Mouse (Mus musculus): ENCODE measurements at regions not wholly inside any gene's neighbourhood (a gene's known extent, or its start where the extent isn't known, plus 50 kb on each side); places are given as distances from the start of the nearest gene placed in this dataset.
A peak's percentile ranks its signal among the peaks of the same experiment; 100 is the strongest.

DNA sequence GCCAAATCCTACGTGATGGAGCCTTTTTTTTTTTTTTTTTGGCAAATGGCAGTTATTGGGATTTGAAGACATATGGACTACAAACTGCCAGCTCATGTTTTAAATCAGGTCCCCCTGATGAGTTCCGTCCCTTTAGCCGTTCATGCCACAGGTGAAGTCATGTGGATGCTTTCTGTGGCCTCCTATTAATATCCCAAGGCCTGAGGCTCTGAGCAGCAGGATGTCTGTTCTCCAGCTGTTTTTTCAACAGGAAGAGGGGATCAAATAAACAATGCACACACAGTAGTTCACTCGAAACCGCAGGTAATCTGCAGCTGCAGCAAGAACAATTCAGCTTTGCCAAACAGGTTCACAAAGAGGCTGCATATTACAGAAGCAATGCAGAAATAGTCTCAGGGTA lies 112.1 kb downstream of the Dusp6 start:
- no peak for DNase-seq

- no peak for DNase-seq
Observed at GRCm38 (mm10) chr10:99376430-99376829, 113.4 kb downstream of the Dusp6 start.

DNA sequence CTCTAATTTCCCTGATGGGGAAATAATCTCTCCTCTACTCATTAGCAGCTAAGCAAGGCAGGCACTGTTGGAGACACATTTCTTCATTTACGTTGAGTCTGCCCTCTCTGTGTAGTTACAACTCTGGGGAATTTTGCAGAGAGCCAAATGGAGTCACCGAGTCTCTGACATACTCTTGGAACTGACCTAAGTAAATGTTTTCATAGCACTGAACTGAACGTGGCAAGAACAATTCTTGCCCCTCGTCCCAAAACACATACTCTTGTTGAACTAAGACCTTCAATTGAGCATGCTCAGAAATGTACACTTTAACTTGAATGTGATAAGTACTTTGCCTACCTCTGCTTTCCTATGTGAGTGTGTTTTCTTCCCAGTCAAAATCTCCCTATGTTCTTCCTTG lies 114.5 kb downstream of the Dusp6 start:
- no peak for DNase-seq

DNA sequence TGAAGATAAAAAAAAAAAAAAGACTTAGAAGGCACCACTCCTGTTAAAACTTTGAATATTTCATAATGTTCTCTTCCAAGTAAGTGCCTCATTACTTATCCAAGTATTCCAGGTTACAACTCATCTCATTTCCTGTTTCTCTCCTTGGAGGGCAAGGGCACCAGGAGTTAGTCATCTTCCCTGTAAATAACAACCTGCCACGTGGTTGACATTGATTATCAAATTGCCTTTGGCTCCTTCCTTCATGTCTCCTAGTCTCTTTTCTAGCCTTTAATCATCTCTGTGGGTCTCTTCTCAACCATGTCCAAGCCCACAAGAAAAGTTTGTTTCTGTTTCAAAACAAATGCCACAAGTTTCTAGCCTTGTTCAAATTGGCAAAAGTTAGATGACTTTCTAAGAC lies 116.1 kb downstream of the Dusp6 start:
- DNase-seq = no peak

GRCm38 (mm10) chr10:99380170-99380569 lies 117.1 kb downstream of the Dusp6 start:
- no peak for DNase-seq

GRCm38 (mm10) chr10:99383028-99383427 lies 120.0 kb downstream of the Dusp6 start:
- DNase-seq = no peak

- DNase-seq = no peak
Observed at GRCm38 (mm10) chr10:99384366-99384765, 121.3 kb downstream of the Dusp6 start.

- DNase-seq = no peak
Observed at GRCm38 (mm10) chr10:99384851-99385250, 121.8 kb downstream of the Dusp6 start.

- DNase-seq = no peak
Observed at GRCm38 (mm10) chr10:99385854-99386253, 122.8 kb downstream of the Dusp6 start.

GRCm38 (mm10) chr10:99388526-99388925 lies 125.5 kb downstream of the Dusp6 start:
- no peak for DNase-seq

GRCm38 (mm10) chr10:99388986-99389385 lies 126.0 kb downstream of the Dusp6 start:
- no peak for DNase-seq

- DNase-seq = no peak
Observed at GRCm38 (mm10) chr10:99390609-99391183, 127.7 kb downstream of the Dusp6 start.

DNA sequence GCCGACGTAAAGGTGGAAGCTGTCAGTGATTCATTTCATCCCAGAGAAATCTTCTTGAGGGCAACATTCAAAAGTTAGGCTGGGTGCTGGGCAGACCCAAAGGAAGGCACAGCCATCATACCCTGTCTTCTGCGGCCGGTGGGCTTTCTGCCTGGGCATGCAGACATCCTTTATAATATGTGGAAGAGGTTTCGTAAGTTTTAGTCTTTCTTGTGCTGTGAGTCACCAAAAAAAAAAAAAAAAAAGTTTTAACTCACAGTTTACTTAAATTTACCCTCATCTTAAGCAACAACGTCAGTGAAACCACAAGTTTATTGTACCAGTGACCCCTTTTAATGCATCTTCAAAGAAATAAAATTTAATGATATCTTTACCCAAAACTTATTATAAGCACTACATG lies 128.7 kb downstream of the Dusp6 start:
- no peak for DNase-seq

GRCm38 (mm10) chr10:99392979-99393378 lies 129.9 kb downstream of the Dusp6 start:
- no peak for DNase-seq

DNA sequence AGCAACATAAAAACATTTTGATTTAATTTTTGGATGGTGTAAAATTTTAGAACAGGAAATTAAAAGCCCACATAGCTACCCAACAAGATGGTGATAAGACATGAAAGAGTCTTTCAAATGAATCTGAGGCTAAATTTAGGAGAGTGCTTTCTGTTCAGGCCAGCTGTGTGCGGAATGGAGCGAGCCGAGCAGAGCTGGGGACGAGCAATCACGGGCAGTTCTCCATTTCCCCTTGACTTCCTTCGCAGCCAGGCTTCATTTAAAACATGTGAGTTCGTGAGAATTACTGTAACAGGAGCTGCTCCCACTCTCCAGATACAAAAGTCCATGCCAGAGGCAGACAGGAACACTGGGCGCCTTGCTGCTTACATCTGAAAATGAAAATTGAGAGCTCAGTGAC lies 130.5 kb downstream of the Dusp6 start:
- DNase-seq = no peak

GRCm38 (mm10) chr10:99395411-99395810 lies 132.4 kb downstream of the Dusp6 start:
- DNase-seq = no peak

GRCm38 (mm10) chr10:99396630-99397029 lies 133.6 kb downstream of the Dusp6 start:
- DNase-seq = peak; percentile 23 to 39

DNA sequence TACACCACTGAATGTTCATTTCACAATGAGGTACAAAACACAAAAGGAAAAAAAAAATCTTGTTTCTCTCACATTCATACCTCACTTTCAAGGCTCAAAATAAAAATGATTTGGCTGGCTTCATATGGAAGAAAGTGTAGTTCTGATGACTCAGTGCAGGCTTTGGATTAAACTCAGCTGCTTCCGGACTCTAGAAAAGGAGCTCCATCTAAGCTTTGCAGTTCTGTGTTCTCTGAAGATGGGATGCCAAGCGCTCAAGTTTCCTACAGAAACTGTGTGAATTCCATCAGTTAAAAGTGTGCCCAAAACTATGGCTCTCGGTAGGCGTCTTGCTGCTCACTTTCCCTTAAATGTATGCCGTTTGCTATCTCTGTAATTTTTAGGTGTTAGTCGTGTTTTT lies 137.0 kb downstream of the Dusp6 start:
- DNase-seq = no peak

GRCm38 (mm10) chr10:99406764-99407163 lies 143.7 kb downstream of the Dusp6 start:
- no peak for DNase-seq

GRCm38 (mm10) chr10:99408786-99409185 lies 145.8 kb downstream of the Dusp6 start:
- no peak for DNase-seq

DNA sequence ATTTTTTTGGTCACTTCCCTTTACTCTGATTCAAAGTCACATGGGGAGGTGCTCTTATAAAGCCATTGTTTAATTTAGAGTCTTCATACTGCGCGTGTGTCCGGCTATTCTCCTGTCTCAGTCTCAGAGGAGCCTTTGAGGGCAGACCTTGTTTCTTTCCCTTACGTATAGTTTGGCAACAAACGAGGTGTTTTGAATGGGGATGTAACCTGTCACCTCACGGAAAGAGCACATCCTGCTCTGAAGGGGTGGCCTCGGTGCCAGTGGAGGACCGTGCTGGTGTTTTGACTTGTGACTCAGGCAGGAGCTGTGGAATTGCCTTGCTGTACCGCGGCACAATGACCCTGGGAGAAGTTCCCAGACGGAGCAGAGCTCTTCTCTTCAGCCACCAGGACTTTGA lies 146.7 kb downstream of the Dusp6 start:
- no peak for DNase-seq

DNA sequence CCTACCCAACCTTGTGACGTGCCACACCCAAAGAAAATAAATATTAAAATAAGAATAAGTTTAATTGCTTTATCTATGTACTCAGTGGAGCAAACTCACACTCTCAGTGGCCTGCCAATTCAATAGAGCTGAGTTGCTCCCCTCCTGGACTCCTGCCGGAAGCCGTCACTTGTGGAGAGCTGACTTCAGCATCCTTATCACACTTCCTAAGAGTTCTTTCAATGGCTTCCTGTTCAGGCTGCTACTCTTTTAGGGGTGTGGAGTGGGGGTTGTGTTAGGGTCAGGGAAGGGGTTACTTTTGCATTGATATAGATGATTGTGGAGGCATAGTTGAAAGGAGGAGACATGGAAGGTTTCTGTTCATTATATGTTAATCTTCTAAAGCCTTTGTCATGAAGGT lies 147.7 kb downstream of the Dusp6 start:
- no peak for DNase-seq

DNA sequence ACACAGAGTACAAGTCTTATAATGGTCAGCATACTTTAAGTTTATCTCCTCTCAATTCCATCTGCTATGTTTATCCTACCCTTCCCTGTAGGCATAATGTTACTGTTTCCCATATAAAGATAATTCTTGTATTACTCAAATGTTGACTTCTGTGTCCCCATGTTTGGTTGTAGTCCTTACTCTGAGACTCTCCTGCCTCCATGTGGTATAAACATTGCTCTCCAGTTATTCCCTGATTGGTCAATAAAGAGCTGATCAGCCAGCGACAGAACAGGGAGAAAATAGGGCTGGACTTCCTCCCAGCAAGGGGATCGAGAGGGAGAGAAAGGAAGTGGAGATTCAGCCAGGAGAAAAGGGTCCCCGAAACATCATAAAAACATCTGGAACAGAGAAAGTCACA lies 150.4 kb downstream of the Dusp6 start:
- DNase-seq = no peak

GRCm38 (mm10) chr10:99416271-99416670 lies 153.2 kb downstream of the Dusp6 start:
- DNase-seq = no peak

GRCm38 (mm10) chr10:99416896-99417479 lies 154.0 kb downstream of the Dusp6 start:
- no peak for DNase-seq
